Mouse (Mus musculus) CD4-positive helper T cell, adult 2 months (primary cell): ENCODE data around the gene Runx1.

Source experiments
- DNase-seq: peaks from one replicate; pipeline ENCODE4 v3.0.0-alpha.2; 2012; ENCODE audit warnings: low read depth, missing footprints, low spot score

Runx1 gene

DNA sequence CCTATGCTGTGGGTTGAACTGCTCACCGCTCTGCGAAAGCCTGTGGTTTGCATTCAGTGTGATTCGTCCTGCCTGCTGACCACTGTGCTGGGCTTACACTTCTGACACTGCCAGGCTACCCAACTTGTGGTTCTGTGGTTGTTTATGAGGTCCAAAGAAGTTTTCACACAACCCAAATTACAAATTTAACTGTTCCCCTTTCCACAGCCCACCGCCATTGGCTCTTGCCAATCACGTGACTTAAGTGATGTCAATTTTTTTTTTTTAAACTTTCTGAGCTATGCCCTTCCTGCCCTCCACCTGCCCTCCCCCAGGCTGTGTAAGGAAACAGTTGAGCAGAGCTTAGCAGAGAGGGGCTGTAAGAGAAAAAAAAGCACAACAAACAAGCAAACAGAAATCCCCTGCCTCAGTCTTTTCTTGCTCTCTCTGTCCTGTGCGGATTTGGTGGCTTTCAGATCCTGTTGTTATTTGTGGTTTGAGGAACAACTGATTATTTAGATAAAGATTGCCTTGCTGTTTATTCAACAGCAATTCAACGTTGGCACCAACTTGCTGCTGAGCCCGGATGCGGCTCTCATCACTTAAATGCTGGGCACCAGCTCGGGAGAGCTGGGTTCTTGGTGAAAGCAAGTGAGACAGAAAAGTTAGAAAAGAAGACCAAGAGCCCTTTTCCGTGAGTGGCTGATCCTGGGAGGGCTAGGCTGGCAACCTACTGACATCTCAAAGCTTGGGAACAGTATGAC is at the start of gene Runx1:
Gene Runx1 (minus strand): TSS at position 242 of the 743 bp plus-strand sequence.
- peak; percentile 94 for DNase-seq

DNA sequence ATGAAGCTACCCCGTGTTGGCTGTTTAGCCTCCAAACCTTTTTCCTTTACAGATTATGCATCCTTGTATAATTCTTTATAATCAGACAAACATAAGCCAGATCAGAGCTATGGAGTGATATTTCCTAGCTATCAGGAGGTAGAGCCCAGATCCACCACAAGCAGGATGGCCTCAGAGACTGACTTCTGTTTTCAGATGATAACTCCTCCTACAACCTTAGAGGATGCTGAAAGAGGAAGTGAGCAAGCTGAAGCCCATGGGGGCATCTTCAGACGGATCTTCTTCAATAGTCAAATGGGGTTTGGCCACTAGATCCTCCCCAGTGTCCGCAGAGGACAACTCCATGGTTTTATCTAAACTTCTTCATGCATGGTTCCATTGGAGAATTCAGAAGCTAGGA is 48.1 kb upstream of the Runx1 start:
- DNase-seq = no peak

DNA sequence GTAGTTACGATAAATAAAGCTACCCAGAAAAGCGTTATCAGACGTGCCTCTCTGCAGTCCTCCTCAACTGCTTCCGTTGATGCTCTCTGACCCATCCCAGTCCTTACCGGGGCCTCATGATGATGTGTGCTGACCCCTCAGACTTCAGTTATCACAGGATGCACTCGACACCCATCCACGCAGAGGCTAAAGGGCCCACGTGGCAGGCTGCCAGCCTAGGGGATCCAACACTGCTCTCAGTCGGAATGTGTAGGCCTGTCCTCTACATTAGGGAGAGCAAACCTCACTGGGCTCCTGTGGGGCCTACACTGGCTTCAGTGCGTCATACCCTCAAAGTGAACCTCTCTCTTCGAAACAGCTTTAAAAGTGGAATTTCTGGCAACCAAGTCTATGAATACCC is 45.8 kb upstream of the Runx1 start:
- no peak for DNase-seq

DNA sequence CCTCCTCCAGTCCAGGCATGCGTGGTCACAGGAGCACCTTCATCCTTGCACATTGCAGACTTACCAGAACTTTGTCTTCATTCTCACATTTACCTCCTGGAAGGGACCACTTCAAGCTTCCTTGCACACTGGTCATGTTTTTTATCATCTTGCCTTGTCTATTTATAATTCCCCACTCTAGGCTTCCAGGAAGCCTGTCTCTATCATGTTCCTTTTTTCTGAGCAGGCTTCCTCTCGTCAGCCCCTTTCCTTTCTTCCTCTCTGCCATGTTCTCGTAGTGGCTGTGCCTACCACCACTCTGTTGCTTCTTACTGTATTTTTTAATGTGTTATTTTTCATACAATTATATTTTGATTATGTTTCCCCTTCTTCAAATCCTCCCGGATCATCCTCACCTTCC is 42.6 kb upstream of the Runx1 start:
- no peak for DNase-seq

DNA sequence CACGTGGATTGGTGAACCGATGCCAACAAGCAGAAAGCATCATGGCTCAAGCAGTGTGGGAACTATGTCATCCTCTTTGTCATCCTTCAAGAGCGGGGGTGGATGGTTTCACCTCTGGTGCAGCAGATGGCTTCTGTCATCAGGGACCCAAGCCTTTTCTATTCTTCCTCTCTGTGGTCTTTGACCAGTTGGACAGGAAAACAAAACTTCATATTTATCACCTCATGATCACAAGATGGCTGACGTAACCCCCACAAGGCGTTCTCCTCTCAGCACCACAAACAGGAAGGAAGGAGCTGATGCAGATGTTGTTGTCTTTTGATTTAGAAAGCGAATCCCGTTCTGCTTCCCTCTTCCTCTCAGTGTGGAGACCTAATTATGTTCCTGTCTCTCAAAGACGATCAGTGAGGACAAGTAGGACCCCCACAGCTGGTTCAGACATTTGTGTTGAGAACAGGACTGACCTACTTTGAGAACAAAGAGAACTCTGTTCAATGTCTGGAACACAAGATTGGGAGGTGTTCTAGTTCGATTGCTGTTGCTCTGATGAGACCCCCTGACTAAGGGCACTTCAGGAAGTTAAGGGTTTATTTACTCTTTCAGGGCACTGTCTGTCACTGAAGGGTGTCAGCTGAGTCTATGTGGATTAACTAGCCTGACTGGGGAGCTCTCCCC is 41.4 kb upstream of the Runx1 start:
- DNase-seq = peak; percentile 77

DNA sequence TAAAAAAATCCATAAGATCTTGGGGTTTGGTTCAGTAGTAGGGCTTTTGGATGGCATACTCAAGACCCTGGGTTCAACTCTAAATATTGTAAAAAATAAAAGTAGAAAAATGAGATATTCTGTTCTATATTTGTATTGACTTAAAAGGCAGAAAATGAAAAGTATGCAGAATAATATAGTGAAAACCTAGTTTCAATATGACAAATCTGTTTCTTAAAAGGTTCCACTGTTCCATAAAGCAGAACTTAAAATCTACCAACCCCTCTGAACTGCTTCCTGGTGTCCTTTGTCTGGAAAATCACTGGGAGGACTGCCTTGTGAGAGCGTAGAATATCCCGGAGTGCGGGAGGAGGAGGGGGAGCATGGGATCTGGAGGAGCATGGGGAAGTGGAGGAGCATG is 39.4 kb upstream of the Runx1 start:
- no peak for DNase-seq

DNA sequence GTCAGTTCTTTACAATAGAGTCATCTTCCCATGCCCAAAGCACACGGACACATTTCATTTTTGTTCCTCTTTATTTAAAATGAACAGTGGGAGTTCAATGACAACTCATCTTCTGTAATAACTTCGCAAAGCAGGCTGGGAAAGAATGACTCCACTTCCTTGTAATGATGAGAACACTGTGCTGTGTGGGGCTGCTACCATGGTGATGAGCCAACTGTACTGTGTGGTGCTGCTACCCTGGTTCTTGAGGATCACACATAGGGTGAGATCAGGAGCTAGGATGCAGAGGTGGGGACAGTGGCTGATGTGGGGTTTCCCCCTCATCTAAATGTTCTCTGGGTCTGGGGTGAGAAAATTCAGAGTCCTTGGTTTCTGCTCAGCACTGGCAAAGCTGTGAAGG is 38.2 kb upstream of the Runx1 start:
- peak; percentile 69 for DNase-seq

DNA sequence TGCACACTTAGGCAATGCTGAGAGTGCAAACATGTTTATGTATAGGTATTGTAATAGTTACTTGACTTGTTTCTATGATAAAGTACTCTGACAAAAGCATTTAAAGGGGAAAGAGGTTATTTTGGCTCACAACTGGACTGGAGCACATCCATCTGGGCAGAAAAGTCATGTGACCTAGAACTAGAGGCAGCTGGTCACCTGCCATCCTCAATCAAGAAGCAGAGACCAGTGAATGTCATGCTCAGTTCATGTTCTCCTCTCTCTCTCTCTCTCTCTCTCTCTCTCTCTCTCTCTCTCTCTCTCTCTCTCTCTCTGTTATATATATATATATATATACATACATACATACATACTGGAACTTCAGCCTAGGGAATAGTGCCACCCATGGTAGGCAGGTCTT is 37.2 kb upstream of the Runx1 start:
- DNase-seq = no peak

DNA sequence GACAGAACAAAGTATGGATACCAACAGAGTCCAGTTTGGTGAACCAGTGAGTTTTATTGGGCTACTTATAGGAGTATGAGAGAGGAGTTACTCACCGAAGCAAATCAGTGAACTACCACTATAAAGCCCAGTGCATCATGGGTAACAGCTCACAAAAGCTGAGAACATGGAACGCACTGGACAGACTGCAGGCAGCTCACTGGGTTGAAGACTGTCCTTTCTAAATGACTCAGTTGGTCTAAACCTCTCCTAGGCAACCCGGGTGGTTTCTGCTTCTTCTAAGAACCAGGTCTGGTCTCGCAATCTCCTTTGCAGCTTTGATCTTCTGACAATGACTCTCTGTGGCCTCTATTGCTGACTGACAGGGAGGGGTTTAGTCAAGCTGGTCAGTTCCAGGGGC is 36.5 kb upstream of the Runx1 start:
- DNase-seq = no peak

DNA sequence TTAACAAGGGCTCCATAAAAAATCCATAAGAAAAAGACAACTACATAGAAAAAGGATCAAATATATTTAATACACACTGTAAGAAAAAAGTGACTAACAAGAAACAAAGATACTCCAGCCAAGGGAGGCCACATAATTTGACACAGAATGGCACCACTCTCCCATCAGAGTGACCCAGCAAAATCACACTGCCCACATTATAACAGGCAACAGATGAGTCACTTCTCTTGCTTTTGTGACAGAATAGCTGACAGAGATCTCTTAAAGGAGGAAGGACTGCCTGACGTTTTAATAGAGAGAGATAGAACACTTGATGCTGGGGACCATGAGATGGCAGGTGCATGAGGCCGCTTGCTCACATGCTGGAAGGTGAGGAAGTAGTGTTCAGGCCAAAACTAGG is 35.6 kb upstream of the Runx1 start:
- DNase-seq = no peak

DNA sequence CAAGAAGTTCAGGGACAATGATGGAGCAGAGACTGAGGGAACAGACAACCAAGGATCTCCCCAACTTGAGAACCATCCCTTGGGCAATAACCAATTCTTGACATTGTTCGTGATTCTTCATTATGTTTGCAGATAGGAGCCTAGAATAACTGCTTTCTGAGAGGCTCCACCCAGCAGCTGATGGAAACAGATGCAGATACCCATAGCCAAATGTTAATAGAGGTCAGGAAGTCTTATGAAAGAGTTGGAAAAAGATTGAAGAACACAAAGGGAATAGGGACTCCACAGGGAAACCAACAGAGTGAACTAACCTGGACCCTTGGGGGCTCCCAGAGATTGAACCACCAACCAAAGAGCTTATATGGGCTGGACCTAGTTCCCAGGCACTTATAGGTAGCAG is 34.7 kb upstream of the Runx1 start:
- DNase-seq = no peak

DNA sequence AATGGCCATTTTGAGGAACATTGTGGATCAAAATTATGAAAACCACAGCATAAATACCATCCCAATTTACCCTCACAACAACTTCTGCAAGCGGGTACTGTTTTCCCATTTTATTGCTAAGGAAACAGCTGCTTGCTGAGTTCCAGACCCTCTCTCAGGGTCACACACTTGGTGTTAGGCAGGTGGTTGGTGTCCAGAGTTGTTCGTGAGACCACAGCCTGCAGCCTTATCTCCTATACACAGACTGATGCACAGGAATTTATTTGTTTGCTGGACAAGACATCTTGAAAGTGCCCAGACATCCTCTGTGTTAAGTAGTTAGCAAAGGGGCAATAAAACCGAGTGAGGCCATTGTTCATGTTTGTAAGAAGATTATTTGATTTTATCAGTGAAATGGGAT is 30.8 kb upstream of the Runx1 start:
- DNase-seq = no peak

DNA sequence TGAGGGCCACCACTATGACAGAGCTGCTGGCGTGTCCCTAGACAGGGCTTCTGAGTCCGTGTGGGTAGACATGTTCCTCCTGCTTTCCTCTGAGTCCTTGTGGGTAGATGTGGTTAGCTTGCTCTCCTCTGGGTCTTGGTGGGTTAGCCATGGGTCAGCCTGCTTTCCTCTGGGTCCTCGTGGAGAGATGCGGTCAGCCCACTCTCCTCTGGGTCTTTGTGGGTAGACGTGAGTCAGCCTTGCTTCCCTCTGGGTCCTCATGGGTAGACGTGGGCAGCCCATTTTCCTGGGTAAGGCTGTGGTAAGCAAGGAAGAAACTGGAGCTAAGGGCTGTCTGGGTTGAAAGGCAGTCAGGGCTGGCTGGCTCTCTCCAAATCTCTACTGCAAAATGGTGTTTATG is 26.3 kb upstream of the Runx1 start:
- DNase-seq = no peak

DNA sequence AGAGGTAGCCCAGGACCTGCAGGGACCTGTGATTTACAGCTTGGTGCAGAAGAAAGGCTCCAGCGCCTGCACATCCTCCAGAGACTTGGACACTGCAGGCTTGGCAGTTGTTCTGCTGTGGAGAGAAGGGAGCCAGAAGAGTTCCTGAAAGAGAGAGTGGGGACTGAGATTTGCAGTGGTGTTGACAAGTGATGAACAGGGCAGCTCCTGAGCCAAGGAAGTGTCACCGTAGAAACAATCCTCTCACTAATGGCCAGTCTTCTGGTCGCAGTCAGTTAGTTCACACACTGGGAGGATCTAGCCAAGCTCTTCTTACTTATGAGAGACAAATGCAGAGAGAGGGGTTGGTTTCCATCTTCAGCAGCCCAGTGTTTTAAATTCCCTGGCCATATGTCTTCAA is 24.5 kb upstream of the Runx1 start:
- no peak for DNase-seq

DNA sequence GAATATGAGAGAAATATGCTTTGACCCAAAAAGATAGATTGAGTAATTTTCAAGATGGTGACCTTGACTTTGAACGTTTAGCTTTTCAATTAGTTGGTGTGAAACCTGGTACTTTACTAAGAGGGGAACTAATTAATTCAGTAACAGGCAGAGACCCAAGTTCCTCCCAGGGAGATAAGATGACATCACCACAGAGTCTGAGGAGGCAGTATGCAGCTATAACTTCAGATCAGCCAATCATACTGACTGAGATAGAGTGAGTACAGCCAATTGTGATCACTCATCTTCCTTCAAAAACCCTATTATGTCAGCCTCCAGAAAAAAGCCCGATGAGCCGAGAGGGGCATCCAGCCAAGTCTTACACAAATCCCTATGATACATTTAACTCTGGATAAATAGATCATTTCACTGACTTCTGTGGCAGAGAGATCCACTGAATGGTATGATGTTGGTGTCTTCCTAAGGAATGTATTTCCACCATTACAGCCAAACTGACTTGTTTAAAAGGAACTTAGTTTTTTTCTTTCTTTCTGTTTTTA is 21.9 kb upstream of the Runx1 start:
- DNase-seq = no peak

DNA sequence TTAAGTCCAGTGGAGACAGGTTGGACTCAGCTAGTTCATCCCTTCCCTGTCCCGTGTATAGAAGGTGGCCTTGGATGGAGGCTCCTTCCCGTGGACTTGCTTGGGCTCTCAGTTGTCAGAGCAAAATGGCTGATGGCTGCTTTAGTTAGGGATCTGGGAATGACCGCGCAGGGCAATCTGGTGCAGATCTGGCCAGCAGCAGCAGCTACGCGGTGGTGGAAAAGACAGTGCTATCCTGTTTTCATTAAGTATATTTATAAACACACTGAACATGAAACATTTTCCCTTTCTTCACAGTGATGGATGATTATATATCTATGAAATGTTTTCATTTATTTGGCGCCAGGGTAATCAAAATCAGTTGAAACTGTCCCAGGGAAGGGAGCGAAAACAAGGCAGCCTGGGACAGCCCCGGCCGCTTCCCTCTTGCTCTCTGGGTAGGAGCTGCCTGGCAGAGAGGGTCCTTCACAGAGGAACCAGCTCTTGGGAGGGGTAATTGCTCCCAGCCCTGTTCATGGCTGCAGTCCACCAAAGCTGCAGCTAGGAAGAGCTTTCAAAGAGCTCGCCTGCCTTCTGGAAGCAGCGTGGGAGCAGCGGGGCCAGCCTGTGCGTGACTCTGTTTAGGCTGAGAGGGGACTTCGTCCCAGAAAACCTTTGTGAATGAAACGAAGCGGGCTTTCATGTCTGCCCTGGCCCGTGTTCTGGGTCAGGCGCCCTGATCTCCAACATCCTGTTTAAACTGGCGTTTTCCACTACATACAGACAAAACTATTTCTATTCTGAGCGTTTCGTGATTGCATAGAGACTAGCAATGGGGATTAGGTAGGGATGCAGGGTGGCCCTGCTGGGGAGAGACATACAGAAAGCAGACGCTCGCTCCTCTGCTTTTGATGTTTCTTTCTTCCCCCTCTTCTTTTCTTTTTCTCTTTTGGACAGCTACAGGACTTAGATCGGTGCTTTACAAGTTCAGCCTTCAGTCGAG is 19.6 kb upstream of the Runx1 start:
- DNase-seq = no peak

DNA sequence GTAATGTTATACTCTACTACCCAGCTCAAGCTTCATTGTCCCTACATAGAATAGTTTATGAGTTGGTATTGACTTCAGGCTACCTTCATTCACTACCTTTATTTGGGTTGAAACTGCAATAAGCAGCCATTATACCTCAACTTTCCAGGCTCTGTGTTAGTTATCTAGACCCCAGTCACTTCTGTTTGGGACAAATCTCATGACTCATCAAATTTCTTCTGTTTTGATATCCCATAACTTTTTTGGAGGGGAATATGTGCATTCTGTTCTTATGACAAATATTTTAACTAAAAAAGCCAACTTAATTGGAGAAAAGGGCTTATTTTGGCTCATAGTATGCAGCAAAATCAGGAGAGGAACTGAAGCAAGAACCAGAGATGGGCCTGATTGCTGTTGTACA is 12.8 kb upstream of the Runx1 start:
- no peak for DNase-seq

DNA sequence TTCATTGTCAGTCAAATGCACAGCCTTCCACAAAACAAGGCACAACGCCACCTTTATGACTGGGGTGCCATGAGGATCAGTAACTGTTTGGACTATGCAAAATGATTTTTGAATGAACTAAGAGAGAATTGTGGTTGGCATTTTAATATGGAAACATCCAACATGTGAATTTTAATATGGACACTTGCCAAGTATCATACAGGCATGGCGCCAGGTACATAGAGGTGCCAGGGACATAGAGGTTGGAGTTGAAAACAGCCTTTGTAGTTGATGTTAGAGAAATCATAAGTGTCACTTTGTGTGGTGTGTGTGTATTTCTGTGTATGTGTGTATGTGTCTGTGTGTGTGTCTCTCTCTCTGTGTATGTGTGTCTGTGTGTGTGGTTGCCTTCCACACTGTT is 5.4 kb upstream of the Runx1 start:
- DNase-seq = no peak

DNA sequence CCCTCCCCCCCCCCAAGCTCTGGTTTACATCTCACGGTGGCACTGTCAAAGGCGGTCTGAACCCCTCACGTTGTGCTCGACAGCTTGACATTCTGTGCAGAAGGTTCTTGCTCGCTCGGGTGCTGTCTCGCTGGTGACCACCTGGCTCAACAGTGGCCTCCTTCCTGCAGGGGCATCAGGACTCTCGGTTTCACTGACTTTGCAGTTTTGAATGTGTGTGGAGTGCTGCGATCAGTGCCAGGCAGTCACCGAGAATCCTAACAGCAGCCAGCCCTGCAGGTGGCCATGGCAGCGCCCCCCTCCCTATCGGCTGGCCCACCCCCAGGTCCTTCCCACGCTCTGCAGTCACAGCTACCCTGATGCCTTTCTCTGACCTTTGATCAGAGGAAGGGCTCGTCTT is 4.5 kb upstream of the Runx1 start:
- DNase-seq = no peak

DNA sequence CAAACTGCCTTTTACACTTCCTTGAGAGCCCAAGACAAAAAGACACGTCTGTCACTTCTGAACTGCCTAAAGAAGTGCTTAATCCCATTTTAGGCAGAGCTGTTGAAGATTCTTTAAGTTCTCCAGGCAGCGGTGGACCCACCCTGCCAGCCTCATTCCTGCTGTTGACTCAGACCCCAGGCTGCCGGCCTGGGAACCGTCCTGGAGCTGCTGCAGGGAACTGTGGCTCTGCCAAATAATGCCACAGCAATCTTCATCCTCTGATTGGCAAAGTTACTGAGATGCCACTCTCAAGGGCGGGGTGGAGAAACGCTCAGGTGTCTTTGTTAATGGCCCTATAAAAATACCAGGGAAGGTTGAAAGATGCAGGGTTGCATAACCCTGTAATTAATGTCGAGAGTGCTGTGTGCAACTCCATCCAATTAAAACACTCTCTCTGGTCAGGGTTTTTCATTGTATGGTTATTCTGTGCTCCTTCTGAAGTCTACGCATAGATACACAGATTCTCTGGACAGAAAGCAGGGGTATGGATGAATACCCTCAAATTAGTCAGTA is 2.4 kb upstream of the Runx1 start:
- no peak for DNase-seq

DNA sequence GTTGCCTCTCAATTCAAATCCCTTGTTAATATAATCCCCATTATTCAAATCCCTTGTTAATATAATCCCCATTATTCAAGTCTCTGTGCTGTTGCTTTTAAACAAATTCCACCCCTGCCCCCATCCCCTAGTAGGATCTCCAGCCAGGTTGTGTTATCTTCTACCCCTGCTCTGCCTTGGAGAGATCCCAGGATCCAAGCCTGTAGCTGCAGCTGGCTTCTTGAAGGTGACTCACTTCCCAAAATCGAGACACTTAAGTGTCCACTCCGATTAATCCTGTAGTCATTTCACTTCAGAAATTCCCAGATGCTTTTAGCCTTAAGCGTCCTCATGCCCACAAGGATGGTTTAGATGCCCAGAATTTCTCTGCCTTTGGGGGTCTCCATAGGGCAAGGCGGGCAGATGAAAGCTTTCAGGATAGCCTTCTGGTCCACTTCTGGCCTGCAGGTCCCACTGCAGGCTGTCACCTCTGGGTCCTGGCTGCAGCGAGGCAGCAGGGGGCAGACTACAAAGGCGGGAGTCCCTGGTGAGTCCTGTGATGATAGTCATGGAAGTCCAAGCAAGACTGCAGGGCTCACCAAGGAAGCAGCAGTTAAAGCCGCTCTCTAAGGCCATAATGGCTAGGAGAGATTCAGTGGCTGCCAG is 1.8 kb upstream of the Runx1 start:
- peak; percentile 52 for DNase-seq
